Mouse (Mus musculus): ENCODE results near the gene Fmn2. TPM values are rescaled to one million over a fixed set of nuclear protein-coding genes. Genes with fewer than 3 reads are reported as not detected.

Fmn2 gene
- polyA plus RNA-seq, 1 experiment from 2014 or later = 14.5 TPM

GRCm38 (mm10) chr1:174548291-174548690 is 46.7 kb downstream of the Fmn2 start:
- no peak overlapping the region for H3K4me2 ChIP-seq (ENCODE audit: low read depth, low read length)
- no peaks in the 10 kb centered on the region for H3K9me3 ChIP-seq (ENCODE audit: control insufficient read depth, low read length)
- no peaks in the 10 kb centered on the region for H3K36me3 ChIP-seq (ENCODE audit: control insufficient read depth, insufficient read depth, low read length)
- ATAC-seq (ENCODE audit: low read depth) = no peak
- no peak overlapping the region for H3K4me3 ChIP-seq (ENCODE audit: low read depth, low read length)
- H3K27ac ChIP-seq (ENCODE audit: low read depth, low read length) = no peak overlapping the region
- no peak overlapping the region for H3K9ac ChIP-seq (replicated peaks; ENCODE audit: low read depth, low read length)
- no peaks in the 10 kb centered on the region; the same call in 1 of the 2 replicates for H3K4me1 ChIP-seq (ENCODE audit: control insufficient read depth, insufficient read depth, low read length)
- H3K27me3 ChIP-seq (ENCODE audit: control insufficient read depth, insufficient read depth, low read length) = no peaks in the 10 kb centered on the region
- WGBS = 76% methylated on average over 5 of the region's 5 CpGs

GRCm38 (mm10) chr1:174553272-174554007 is 51.8 kb downstream of the Fmn2 start:
- Histone ChIP-seq H3K36me3 (ENCODE audit: control insufficient read depth, insufficient read depth, low read length) (no peaks in the 10 kb centered on the region), H3K4me2 (ENCODE audit: low read depth, low read length) (no peak overlapping the region), H3K9ac (replicated peaks; ENCODE audit: low read depth, low read length) (no peak overlapping the region), H3K4me3 (ENCODE audit: low read depth, low read length) (no peak overlapping the region), H3K27ac (ENCODE audit: low read depth, low read length) (no peak overlapping the region), H3K9me3 (ENCODE audit: control insufficient read depth, low read length) (no peaks in the 10 kb centered on the region), H3K4me1 (ENCODE audit: control insufficient read depth, insufficient read depth, low read length) (no peaks in the 10 kb centered on the region; the same call in 1 of the 2 replicates), H3K27me3 (ENCODE audit: control insufficient read depth, insufficient read depth, low read length) (no peaks in the 10 kb centered on the region)
- WGBS = 34% methylated on average over 2 of the region's 2 CpGs
- no peak for ATAC-seq (ENCODE audit: low read depth)

GRCm38 (mm10) chr1:174555412-174555811 is 53.8 kb downstream of the Fmn2 start:
- Histone ChIP-seq H3K4me2 (ENCODE audit: low read depth, low read length) (no peak overlapping the region), H3K27me3 (ENCODE audit: control insufficient read depth, insufficient read depth, low read length) (no peaks in the 10 kb centered on the region), H3K4me3 (ENCODE audit: low read depth, low read length) (no peak overlapping the region), H3K9me3 (ENCODE audit: control insufficient read depth, low read length) (no peaks in the 10 kb centered on the region), H3K4me1 (ENCODE audit: control insufficient read depth, insufficient read depth, low read length) (no peaks in the 10 kb centered on the region; the same call in 1 of the 2 replicates), H3K27ac (ENCODE audit: low read depth, low read length) (no peak overlapping the region), H3K36me3 (ENCODE audit: control insufficient read depth, insufficient read depth, low read length) (no peaks in the 10 kb centered on the region), H3K9ac (replicated peaks; ENCODE audit: low read depth, low read length) (no peak overlapping the region)
- WGBS = 58% methylated on average over 3 of the region's 3 CpGs
- no peak for ATAC-seq (ENCODE audit: low read depth)

GRCm38 (mm10) chr1:174557211-174557610 is 55.6 kb downstream of the Fmn2 start:
- H3K4me2 ChIP-seq (ENCODE audit: low read depth, low read length) = no peak overlapping the region
- H3K36me3 ChIP-seq (ENCODE audit: control insufficient read depth, insufficient read depth, low read length) = no peaks in the 10 kb centered on the region
- H3K9me3 ChIP-seq (ENCODE audit: control insufficient read depth, low read length) = no peaks in the 10 kb centered on the region
- ATAC-seq (ENCODE audit: low read depth) = peak; percentile 81; the same call in 1 of the 2 replicates
- 18% methylated on average over 4 of the region's 4 CpGs for WGBS
- no peaks in the 10 kb centered on the region for H3K4me1 ChIP-seq (ENCODE audit: control insufficient read depth, insufficient read depth, low read length)
- H3K9ac ChIP-seq (replicated peaks; ENCODE audit: low read depth, low read length) = no peak overlapping the region
- no peaks in the 10 kb centered on the region for H3K27me3 ChIP-seq (ENCODE audit: control insufficient read depth, insufficient read depth, low read length)
- no peak overlapping the region for H3K27ac ChIP-seq (ENCODE audit: low read depth, low read length)
- H3K4me3 ChIP-seq (ENCODE audit: low read depth, low read length) = no peak overlapping the region

GRCm38 (mm10) chr1:174557841-174558240 is 56.2 kb downstream of the Fmn2 start:
- no peaks in the 10 kb centered on the region for H3K4me1 ChIP-seq (ENCODE audit: control insufficient read depth, insufficient read depth, low read length)
- 85% methylated on average over 3 of the region's 3 CpGs for WGBS
- no peaks in the 10 kb centered on the region for H3K9me3 ChIP-seq (ENCODE audit: control insufficient read depth, low read length)
- H3K36me3 ChIP-seq (ENCODE audit: control insufficient read depth, insufficient read depth, low read length) = no peaks in the 10 kb centered on the region
- H3K27me3 ChIP-seq (ENCODE audit: control insufficient read depth, insufficient read depth, low read length) = no peaks in the 10 kb centered on the region
- no peak overlapping the region for H3K4me3 ChIP-seq (ENCODE audit: low read depth, low read length)
- H3K27ac ChIP-seq (ENCODE audit: low read depth, low read length) = no peak overlapping the region
- no peak overlapping the region for H3K9ac ChIP-seq (replicated peaks; ENCODE audit: low read depth, low read length)
- no peak for ATAC-seq (ENCODE audit: low read depth)
- H3K4me2 ChIP-seq (ENCODE audit: low read depth, low read length) = no peak overlapping the region

GRCm38 (mm10) chr1:174558488-174558887 is 56.9 kb downstream of the Fmn2 start:
- no peak overlapping the region for H3K4me2 ChIP-seq (ENCODE audit: low read depth, low read length)
- no peaks in the 10 kb centered on the region for H3K4me1 ChIP-seq (ENCODE audit: control insufficient read depth, insufficient read depth, low read length)
- H3K9me3 ChIP-seq (ENCODE audit: control insufficient read depth, low read length) = no peaks in the 10 kb centered on the region
- H3K36me3 ChIP-seq (ENCODE audit: control insufficient read depth, insufficient read depth, low read length) = no peaks in the 10 kb centered on the region
- no peak overlapping the region for H3K4me3 ChIP-seq (ENCODE audit: low read depth, low read length)
- no peak overlapping the region for H3K27ac ChIP-seq (ENCODE audit: low read depth, low read length)
- 90% methylated on average over 2 of the region's 2 CpGs for WGBS
- no peak for ATAC-seq (ENCODE audit: low read depth)
- no peak overlapping the region for H3K9ac ChIP-seq (replicated peaks; ENCODE audit: low read depth, low read length)
- no peaks in the 10 kb centered on the region for H3K27me3 ChIP-seq (ENCODE audit: control insufficient read depth, insufficient read depth, low read length)

GRCm38 (mm10) chr1:174564561-174564960 is 62.9 kb downstream of the Fmn2 start:
- H3K4me2 ChIP-seq (ENCODE audit: low read depth, low read length) = no peak overlapping the region
- H3K9me3 ChIP-seq (ENCODE audit: control insufficient read depth, low read length) = no peaks in the 10 kb centered on the region
- no peaks in the 10 kb centered on the region for H3K4me1 ChIP-seq (ENCODE audit: control insufficient read depth, insufficient read depth, low read length)
- 85% methylated on average over 6 of the region's 6 CpGs for whole genome bisulfite sequencing
- no peaks in the 10 kb centered on the region for H3K27me3 ChIP-seq (ENCODE audit: control insufficient read depth, insufficient read depth, low read length)
- H3K9ac ChIP-seq (replicated peaks; ENCODE audit: low read depth, low read length) = no peak overlapping the region
- no peaks in the 10 kb centered on the region for H3K36me3 ChIP-seq (ENCODE audit: control insufficient read depth, insufficient read depth, low read length)
- ATAC-seq (ENCODE audit: low read depth) = no peak
- H3K27ac ChIP-seq (ENCODE audit: low read depth, low read length) = no peak overlapping the region
- no peak overlapping the region for H3K4me3 ChIP-seq (ENCODE audit: low read depth, low read length)

GRCm38 (mm10) chr1:174568609-174569008 is 67.0 kb downstream of the Fmn2 start:
- Histone ChIP-seq H3K4me2 (ENCODE audit: low read depth, low read length) (no peak overlapping the region), H3K27me3 (ENCODE audit: control insufficient read depth, insufficient read depth, low read length) (no peaks in the 10 kb centered on the region), H3K9ac (replicated peaks; ENCODE audit: low read depth, low read length) (no peak overlapping the region), H3K27ac (ENCODE audit: low read depth, low read length) (no peak overlapping the region), H3K4me3 (ENCODE audit: low read depth, low read length) (no peak overlapping the region), H3K4me1 (ENCODE audit: control insufficient read depth, insufficient read depth, low read length) (no peaks in the 10 kb centered on the region), H3K36me3 (ENCODE audit: control insufficient read depth, insufficient read depth, low read length) (no peaks in the 10 kb centered on the region), H3K9me3 (ENCODE audit: control insufficient read depth, low read length) (no peaks in the 10 kb centered on the region)
- 95% methylated on average over 3 of the region's 3 CpGs for WGBS
- ATAC-seq (ENCODE audit: low read depth) = no peak

GRCm38 (mm10) chr1:174592420-174592980 is 90.9 kb downstream of the Fmn2 start:
- no peak overlapping the region for H3K9ac ChIP-seq (replicated peaks; ENCODE audit: low read depth, low read length)
- no peaks in the 10 kb centered on the region for H3K36me3 ChIP-seq (ENCODE audit: control insufficient read depth, insufficient read depth, low read length)
- ATAC-seq (ENCODE audit: low read depth) = no peak
- H3K4me1 ChIP-seq (ENCODE audit: control insufficient read depth, insufficient read depth, low read length) = no peaks in the 10 kb centered on the region
- 76% methylated on average over 5 of the region's 5 CpGs for WGBS
- H3K4me3 ChIP-seq (ENCODE audit: low read depth, low read length) = no peak overlapping the region
- no peaks in the 10 kb centered on the region for H3K9me3 ChIP-seq (ENCODE audit: control insufficient read depth, low read length)
- no peak overlapping the region for H3K4me2 ChIP-seq (ENCODE audit: low read depth, low read length)
- H3K27ac ChIP-seq (ENCODE audit: low read depth, low read length) = no peak overlapping the region
- H3K27me3 ChIP-seq (ENCODE audit: control insufficient read depth, insufficient read depth, low read length) = no peaks in the 10 kb centered on the region
